Mouse (Mus musculus) CH12.LX (cell line): ENCODE results near the gene Cox18. TPM values are rescaled to one million over a fixed set of nuclear protein-coding genes. Genes with fewer than 3 reads are reported as not detected.

Source experiments
- DNase-seq: peaks from one replicate; pipeline ENCODE4 v3.0.0-alpha.2; 2013; ENCODE audit errors: extremely low read depth
- H3K27ac ChIP-seq: 2 replicates; pipeline ENCODE4 v1.5.1; 2012; ENCODE audit warnings: low read depth, mild to moderate bottlenecking, control low read depth, moderate library complexity; ENCODE audit not compliant: insufficient read depth
- H3K27me3 ChIP-seq: replicated peaks from 2 replicates; pipeline ENCODE3; 2012; ENCODE audit warnings: inconsistent platforms
- H3K36me3 ChIP-seq, 2 experiments: replicated peaks in 1 of 2; 2 replicates each; pipeline versions ENCODE3 to v1.6.1; 2012; ENCODE audit warnings: inconsistent platforms in 1 of 2, low read length in 1 of 2, mild to moderate bottlenecking in 1 of 2, mixed read lengths in 1 of 2, moderate library complexity in 1 of 2; ENCODE audit not compliant: control insufficient read depth in 1 of 2, insufficient read depth in 1 of 2
- H3K4me1 ChIP-seq, 2 experiments: 2 replicates each; pipeline ENCODE4 v1.6.1; 2012; ENCODE audit warnings: inconsistent platforms in 1 of 2, moderate library complexity in 1 of 2; ENCODE audit not compliant: insufficient read depth in 2 of 2, control insufficient read depth in 1 of 2
- H3K4me2 ChIP-seq: 2 replicates; pipeline ENCODE4 v1.6.1; 2012; ENCODE audit warnings: low read depth, mild to moderate bottlenecking, control low read depth; ENCODE audit not compliant: poor library complexity, insufficient read depth, severe bottlenecking
- H3K4me3 ChIP-seq, 3 experiments: fragments of 150-350 bp in 1 of 3; sonication (generic) in 1 of 3; replicated peaks in 1 of 3; 2 replicates each; pipeline versions ENCODE3 to v1.5.1; 2011 to 2012; ENCODE audit warnings: low read depth in 2 of 3, low read length in 2 of 3, mild to moderate bottlenecking in 2 of 3, moderate library complexity in 2 of 3, control low read depth in 1 of 3, improper control_type of control experiment in 1 of 3, inconsistent platforms in 1 of 3, mixed read lengths in 1 of 3; ENCODE audit not compliant: poor library complexity in 1 of 3
- H3K79me2 ChIP-seq: replicated peaks from 2 replicates; pipeline ENCODE4 v1.6.1; 2012; ENCODE audit warnings: mild to moderate bottlenecking, moderate library complexity; ENCODE audit not compliant: control insufficient read depth, poor library complexity, insufficient read depth, severe bottlenecking; ENCODE audit errors: extremely low read depth
- H3K9ac ChIP-seq: 2 replicates; pipeline ENCODE4 v1.6.1; 2012; ENCODE audit warnings: low read depth, mild to moderate bottlenecking, control low read depth, moderate library complexity; ENCODE audit not compliant: insufficient read depth
- H3K9me3 ChIP-seq: replicated peaks from 2 replicates; pipeline ENCODE3; 2012; ENCODE audit warnings: low read length, inconsistent platforms, mixed read lengths
- E2F4 ChIP-seq: IDR thresholded peaks from 2 replicates; pipeline ENCODE4 v1.6.1; 2011; ENCODE audit warnings: low read depth, low read length, improper control_type of control experiment; ENCODE audit not compliant: insufficient replicate concordance
- ELF1 ChIP-seq: IDR thresholded peaks from 2 replicates; pipeline ENCODE4 v1.6.1; 2014; ENCODE audit warnings: low read depth, mild to moderate bottlenecking, inconsistent platforms, low read length, improper control_type of control experiment
- EP300 ChIP-seq: IDR thresholded peaks from 2 replicates; pipeline ENCODE4 v1.6.1; 2011; ENCODE audit warnings: low read length, improper control_type of control experiment
- ETS1 ChIP-seq: conservative IDR thresholded peaks from 2 replicates; pipeline ENCODE4 v1.6.1; 2012; ENCODE audit warnings: low read depth, mild to moderate bottlenecking, inconsistent platforms, low read length, improper control_type of control experiment, moderate library complexity
- GABPA ChIP-seq: IDR thresholded peaks from 2 replicates; pipeline ENCODE4 v1.6.1; 2012; ENCODE audit warnings: low read depth, low read length, improper control_type of control experiment, inconsistent platforms; ENCODE audit not compliant: insufficient replicate concordance
- HCFC1 ChIP-seq: IDR thresholded peaks from 2 replicates; pipeline ENCODE4 v1.6.1; 2012; ENCODE audit warnings: low read depth, mild to moderate bottlenecking, inconsistent platforms, low read length, improper control_type of control experiment
- JUN ChIP-seq: IDR thresholded peaks from 2 replicates; pipeline ENCODE4 v1.6.1; 2011; ENCODE audit warnings: low read depth, mild to moderate bottlenecking, low read length, improper control_type of control experiment, moderate library complexity; ENCODE audit not compliant: insufficient read depth
- JUND ChIP-seq: conservative IDR thresholded peaks from 2 replicates; pipeline ENCODE4 v1.6.1; 2011; ENCODE audit warnings: low read depth, low read length, improper control_type of control experiment
- MAX ChIP-seq: IDR thresholded peaks from 2 replicates; pipeline ENCODE4 v1.6.1; 2011; ENCODE audit warnings: low read length, improper control_type of control experiment
- MAZ ChIP-seq: IDR thresholded peaks from 2 replicates; pipeline ENCODE4 v1.6.1; 2012; ENCODE audit warnings: low read depth, mild to moderate bottlenecking, inconsistent platforms, low read length, improper control_type of control experiment, moderate library complexity
- MEF2A ChIP-seq: IDR thresholded peaks from 2 replicates; pipeline ENCODE4 v1.6.1; 2014; ENCODE audit warnings: low read depth, mild to moderate bottlenecking, inconsistent platforms, low read length, improper control_type of control experiment, borderline replicate concordance
- MXI1 ChIP-seq: IDR thresholded peaks from 2 replicates; pipeline ENCODE4 v1.6.1; 2011; ENCODE audit warnings: mild to moderate bottlenecking, low read depth, low read length, improper control_type of control experiment
- MYC ChIP-seq: IDR thresholded peaks from 2 replicates; pipeline ENCODE4 v1.6.1; 2011; ENCODE audit warnings: low read depth, mild to moderate bottlenecking, improper control_type of control experiment, low read length
- NELFE ChIP-seq: IDR thresholded peaks from 2 replicates; pipeline ENCODE4 v1.6.1; 2011; ENCODE audit warnings: low read depth, low read length, improper control_type of control experiment
- PAX5 ChIP-seq: IDR thresholded peaks from 2 replicates; pipeline ENCODE4 v1.6.1; 2012; ENCODE audit warnings: low read length, inconsistent platforms, mixed read lengths
- POLR2A ChIP-seq: IDR thresholded peaks from 2 replicates; pipeline ENCODE4 v1.6.1; 2011; ENCODE audit warnings: low read depth, mild to moderate bottlenecking, improper control_type of control experiment, low read length
- RAD21 ChIP-seq: IDR thresholded peaks from 2 replicates; pipeline ENCODE4 v1.6.1; 2011; ENCODE audit warnings: low read depth, mild to moderate bottlenecking, low read length, improper control_type of control experiment, moderate library complexity
- RCOR1 ChIP-seq: conservative IDR thresholded peaks from 2 replicates; pipeline ENCODE4 v1.6.1; 2012; ENCODE audit warnings: low read depth, mild to moderate bottlenecking, inconsistent platforms, low read length, improper control_type of control experiment
- SIN3A ChIP-seq: IDR thresholded peaks from 2 replicates; pipeline ENCODE4 v1.6.1; 2012; ENCODE audit warnings: low read length, improper control_type of control experiment, inconsistent platforms
- SMC3 ChIP-seq: IDR thresholded peaks from 2 replicates; pipeline ENCODE4 v1.6.1; 2011; ENCODE audit warnings: low read depth, low read length, improper control_type of control experiment
- TBP ChIP-seq: conservative IDR thresholded peaks from 2 replicates; pipeline ENCODE4 v1.6.1; 2011; ENCODE audit warnings: low read depth, low read length, improper control_type of control experiment
- TCF12 ChIP-seq: IDR thresholded peaks from 2 replicates; pipeline ENCODE4 v1.6.1; 2014; ENCODE audit warnings: low read depth, mild to moderate bottlenecking, inconsistent platforms, low read length, improper control_type of control experiment
- ZC3H11A ChIP-seq: IDR thresholded peaks from 2 replicates; pipeline ENCODE4 v1.6.1; 2012; ENCODE audit warnings: low read depth, mild to moderate bottlenecking, inconsistent platforms, low read length, improper control_type of control experiment
- dilution Hi-C: fragments of 300-500 bp; cut with MboI; formaldehyde crosslinking; loops from 2 replicates; pipeline ENCODE4 v1.14.3; 2020; ENCODE audit warnings: low sequenced_read_pairs; ENCODE audit not compliant: extremely low pct_unique_long_range_greater_than_20kb, extremely low pct_ligation_motif_present
- in situ Hi-C: fragments of 300-500 bp; cut with MboI; formaldehyde crosslinking; loops from 3 replicates; pipeline ENCODE4 v1.14.3; 2019; ENCODE audit warnings: low sequenced_read_pairs, low pct_ligation_motif_present, low pct_unique_long_range_greater_than_20kb, mixed read lengths
- polyA plus RNA-seq: library from polyadenylated mRNA; unstranded; fragments of >175 nt; gene quantifications from 2 replicates; pipeline ENCODE4 v1.2.1, GENCODE M21; 2012; ENCODE audit warnings: low read depth; ENCODE audit not compliant: insufficient read length
- total RNA-seq, 2 experiments: library from RNA; depleted of rRNA; stranded (reverse); fragments of 300-350 nt in 1 of 2; fragments of >200 nt in 1 of 2; gene quantifications; 2 replicates each; pipeline ENCODE4 v1.2.3; 2012 to 2014

Cox18 gene
- total and polyA plus RNA-seq, 3 experiments: 23.7 to 42.0 (median 40.8) TPM

DNA sequence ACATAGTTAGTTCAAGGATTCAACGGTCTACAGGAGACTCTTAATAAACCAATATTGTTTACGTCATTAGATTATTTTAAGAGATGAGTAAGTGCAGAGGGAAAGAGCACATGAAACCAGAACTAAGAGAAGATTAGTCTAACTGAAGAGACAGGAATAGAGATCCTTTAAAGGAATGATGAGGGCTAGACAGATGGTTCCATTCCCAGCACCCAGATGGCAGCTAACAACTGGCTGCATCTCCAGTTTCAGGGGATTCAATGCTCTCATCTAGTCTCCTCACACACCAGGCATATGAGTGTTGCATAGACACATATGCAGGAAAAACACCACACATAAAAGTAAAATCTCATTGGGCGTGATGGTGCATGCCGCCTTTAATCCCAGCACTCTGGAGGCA is 9.5 kb upstream of the Cox18 start:
- in situ Hi-C loops: no loop called here
- peaks cover 52 to 96% of the 10 kb centered on the region in 2 experiments for H3K36me3 ChIP-seq
- no peaks in the 10 kb centered on the region; the same call in 1 of the 2 replicates for H3K79me2 ChIP-seq

DNA sequence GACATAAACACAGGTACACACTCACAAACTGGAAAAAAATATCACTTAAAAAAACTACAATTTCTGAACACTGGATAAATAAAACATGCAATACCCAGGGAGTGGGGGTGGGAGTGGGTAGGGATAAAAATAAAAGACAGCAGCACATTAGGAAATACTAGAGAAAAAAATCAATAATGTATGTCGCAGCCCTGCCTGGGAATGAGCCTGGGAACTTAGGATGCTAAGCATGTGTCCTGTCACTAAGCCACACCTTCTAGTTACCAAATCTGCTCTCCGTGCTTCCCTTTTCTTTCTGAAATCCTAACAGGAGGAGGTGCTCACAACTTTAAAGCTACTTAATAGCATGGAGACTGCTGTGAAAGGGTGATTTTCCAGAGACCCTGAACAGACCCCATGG is 6.0 kb upstream of the Cox18 start:
- Histone ChIP-seq H3K9ac (no peak overlapping the region), H3K4me3 (no peak overlapping the region), H3K27ac (no peak overlapping the region)
- dilution Hi-C loops: no loop called here
- DNase-seq: no peak
- in situ Hi-C loops: loop anchor here (10.0 kb wide), 1 partner anchor 135 kb away; the partner anchor contains the start of genes Ankrd17 and Gm9958
- TF ChIP-seq MXI1 (no peak), PAX5 (no peak), MYC (no peak), ELF1 (no peak), JUND (no peak), GABPA (no peak), SIN3A (no peak), MAX (no peak), ETS1 (no peak), MAZ (no peak), ZC3H11A (no peak), RAD21 (no peak), JUN (no peak), SMC3 (no peak), TBP (no peak), EP300 (no peak)
- TF ChIP-seq, all 38 proteins: peak for 0
- Histone ChIP-seq H3K4me2 (no peak overlapping the region), H3K4me1 (peaks cover 0 to 3% of the 10 kb centered on the region in 2 experiments; a peak in 2 of 4 replicates), H3K79me2 (no peaks in the 10 kb centered on the region), H3K36me3 (peaks cover 37 to 85% of the 10 kb centered on the region in 2 experiments), H3K27me3 (no peaks in the 10 kb centered on the region), H3K9me3 (no peaks in the 10 kb centered on the region)

More for the DNA sequence above, 9.5 kb upstream of the Cox18 start:
- DNase-seq: no peak
- dilution Hi-C loops: no loop called here
- no peak overlapping the region for H3K4me2 ChIP-seq
- H3K27me3 ChIP-seq: no peaks in the 10 kb centered on the region
- H3K9ac ChIP-seq: no peak overlapping the region
- H3K4me3 ChIP-seq: no peak overlapping the region
- H3K9me3 ChIP-seq: no peaks in the 10 kb centered on the region
- no peaks in the 10 kb centered on the region for H3K4me1 ChIP-seq
- no peak overlapping the region for H3K27ac ChIP-seq
- TF ChIP-seq E2F4 (no peak), MXI1 (no peak), SIN3A (no peak), HCFC1 (no peak), RCOR1 (no peak), POLR2A (no peak), EP300 (no peak), JUND (no peak), NELFE (no peak), TCF12 (no peak), SMC3 (no peak), MEF2A (no peak)
